Mouse (Mus musculus): ENCODE measurements at regions not wholly inside any gene's neighbourhood (a gene's known extent, or its start where the extent isn't known, plus 50 kb on each side); places are given as distances from the start of the nearest gene placed in this dataset.
A peak's percentile ranks its signal among the peaks of the same experiment; 100 is the strongest.

GRCm38 (mm10) chr13:90521758-90522245, 383.4 kb downstream of the Atp6ap1l start:
- no peak for ATAC-seq (replicated peaks; ENCODE audit: insufficient number of reproducible peaks, insufficient read depth, low FRiP score, low read depth)
- peaks cover 3% of the 10 kb centered on the region; the same call in 1 of the 2 replicates for H3K4me1 ChIP-seq (replicated peaks)
- no peaks in the 10 kb centered on the region for H3K27me3 ChIP-seq
- H3K36me3 ChIP-seq, result no peaks in the 10 kb centered on the region
- H3K4me3 ChIP-seq, result no peak overlapping the region
- no peak overlapping the region for H3K9ac ChIP-seq
- peak overlapping the region; percentile 15; the same call in 1 of the 2 replicates for H3K27ac ChIP-seq
- 43% methylated on average over 4 of the region's 4 CpGs for WGBS
- H3K9me3 ChIP-seq (replicated peaks), result no peaks in the 10 kb centered on the region
- H3K4me2 ChIP-seq, result no peak overlapping the region

- ATAC-seq (replicated peaks; ENCODE audit: insufficient number of reproducible peaks, insufficient read depth, low FRiP score, low read depth), result no peak
- no peaks in the 10 kb centered on the region for H3K9me3 ChIP-seq (replicated peaks)
- 45% methylated on average over 4 of the region's 4 CpGs for WGBS
- H3K4me1 ChIP-seq (replicated peaks), result peaks cover 4% of the 10 kb centered on the region
- no peaks in the 10 kb centered on the region for H3K27me3 ChIP-seq
- H3K4me2 ChIP-seq, result no peak overlapping the region
- H3K36me3 ChIP-seq, result no peaks in the 10 kb centered on the region
- H3K27ac ChIP-seq, result peak overlapping the region; percentile 15; the same call in 1 of the 2 replicates
- no peak overlapping the region for H3K9ac ChIP-seq
- H3K4me3 ChIP-seq, result no peak overlapping the region
Measured at GRCm38 (mm10) chr13:90520992-90521757, 384.0 kb downstream of the Atp6ap1l start.

GRCm38 (mm10) chr13:90515773-90516503, 389.2 kb downstream of the Atp6ap1l start:
- Histone ChIP-seq H3K36me3 (no peaks in the 10 kb centered on the region), H3K4me2 (0 out of 2 replicates have a peak overlapping the region, but pooled peaks have one; percentile 25), H3K9me3 (replicated peaks) (no peaks in the 10 kb centered on the region), H3K9ac (no peak overlapping the region), H3K27me3 (no peaks in the 10 kb centered on the region), H3K4me3 (no peak overlapping the region), H3K4me1 (replicated peaks) (peaks cover 10% of the 10 kb centered on the region), H3K27ac (peak overlapping the region; percentile 88)
- WGBS, result 26% methylated on average over 3 of the region's 3 CpGs
- ATAC-seq (replicated peaks; ENCODE audit: insufficient number of reproducible peaks, insufficient read depth, low FRiP score, low read depth), result peak; percentile 98

- Histone ChIP-seq H3K27ac (no peak overlapping the region), H3K4me2 (no peak overlapping the region), H3K9me3 (replicated peaks) (no peaks in the 10 kb centered on the region), H3K36me3 (no peaks in the 10 kb centered on the region), H3K4me1 (replicated peaks) (peaks cover 10% of the 10 kb centered on the region), H3K4me3 (no peak overlapping the region), H3K9ac (no peak overlapping the region), H3K27me3 (no peaks in the 10 kb centered on the region)
- whole genome bisulfite sequencing, result 75% methylated on average over 4 of the region's 4 CpGs
- ATAC-seq (replicated peaks; ENCODE audit: insufficient number of reproducible peaks, insufficient read depth, low FRiP score, low read depth), result no peak
Measured at GRCm38 (mm10) chr13:90513867-90514266, 391.3 kb downstream of the Atp6ap1l start.

GRCm38 (mm10) chr13:90512786-90513401, 392.3 kb downstream of the Atp6ap1l start:
- no peak for ATAC-seq (replicated peaks; ENCODE audit: insufficient number of reproducible peaks, insufficient read depth, low FRiP score, low read depth)
- Histone ChIP-seq H3K4me2 (no peak overlapping the region), H3K4me1 (replicated peaks) (peaks cover 10% of the 10 kb centered on the region), H3K36me3 (no peaks in the 10 kb centered on the region), H3K9ac (no peak overlapping the region), H3K27me3 (no peaks in the 10 kb centered on the region), H3K9me3 (replicated peaks) (no peaks in the 10 kb centered on the region), H3K4me3 (no peak overlapping the region), H3K27ac (no peak overlapping the region)
- WGBS, result 79% methylated on average over 2 of the region's 2 CpGs

GRCm38 (mm10) chr13:90510479-90510878, 394.7 kb downstream of the Atp6ap1l start:
- no peak overlapping the region for H3K9ac ChIP-seq
- WGBS, result 84% methylated on average over 6 of the region's 6 CpGs
- H3K27ac ChIP-seq, result no peak overlapping the region
- H3K27me3 ChIP-seq, result no peaks in the 10 kb centered on the region
- no peak for ATAC-seq (replicated peaks; ENCODE audit: insufficient number of reproducible peaks, insufficient read depth, low FRiP score, low read depth)
- H3K4me2 ChIP-seq, result no peak overlapping the region
- H3K36me3 ChIP-seq, result no peaks in the 10 kb centered on the region
- H3K9me3 ChIP-seq (replicated peaks), result no peaks in the 10 kb centered on the region
- H3K4me1 ChIP-seq (replicated peaks), result peaks cover 3% of the 10 kb centered on the region
- H3K4me3 ChIP-seq, result no peak overlapping the region

- Histone ChIP-seq H3K36me3 (no peaks in the 10 kb centered on the region), H3K27ac (no peak overlapping the region)
- no peak for ATAC-seq (replicated peaks; ENCODE audit: insufficient number of reproducible peaks, insufficient read depth, low FRiP score, low read depth)
Measured at GRCm38 (mm10) chr13:90503188-90503587, 402.0 kb downstream of the Atp6ap1l start.

GRCm38 (mm10) chr13:90502141-90502540, 403.0 kb downstream of the Atp6ap1l start:
- Histone ChIP-seq H3K27ac (no peak overlapping the region), H3K36me3 (no peaks in the 10 kb centered on the region), H3K4me3 (no peak overlapping the region), H3K9ac (no peak overlapping the region), H3K4me2 (no peak overlapping the region), H3K4me1 (replicated peaks) (no peaks in the 10 kb centered on the region), H3K9me3 (replicated peaks) (no peaks in the 10 kb centered on the region), H3K27me3 (no peaks in the 10 kb centered on the region)
- no peak for ATAC-seq (replicated peaks; ENCODE audit: insufficient number of reproducible peaks, insufficient read depth, low FRiP score, low read depth)
- 76% methylated on average over 1 of the region's 1 CpGs for WGBS

More at GRCm38 (mm10) chr13:90503188-90503587, 402.0 kb downstream of the Atp6ap1l start:
- H3K4me1 ChIP-seq (replicated peaks), result no peaks in the 10 kb centered on the region
- no peak overlapping the region for H3K9ac ChIP-seq
- H3K9me3 ChIP-seq (replicated peaks), result no peaks in the 10 kb centered on the region
- H3K4me3 ChIP-seq, result no peak overlapping the region
- no peak overlapping the region for H3K4me2 ChIP-seq
- 68% methylated on average over 2 of the region's 2 CpGs for WGBS
- H3K27me3 ChIP-seq, result no peaks in the 10 kb centered on the region

- no peak overlapping the region for H3K9ac ChIP-seq
- WGBS, result 76% methylated on average over 3 of the region's 3 CpGs
- no peak for ATAC-seq (replicated peaks; ENCODE audit: insufficient number of reproducible peaks, insufficient read depth, low FRiP score, low read depth)
- no peaks in the 10 kb centered on the region for H3K4me1 ChIP-seq (replicated peaks)
- H3K9me3 ChIP-seq (replicated peaks), result no peaks in the 10 kb centered on the region
- H3K27me3 ChIP-seq, result no peaks in the 10 kb centered on the region
- no peak overlapping the region for H3K4me2 ChIP-seq
- H3K27ac ChIP-seq, result no peak overlapping the region
- no peaks in the 10 kb centered on the region for H3K36me3 ChIP-seq
- no peak overlapping the region for H3K4me3 ChIP-seq
Measured at GRCm38 (mm10) chr13:90498978-90499377, 406.2 kb downstream of the Atp6ap1l start.

- ATAC-seq (replicated peaks; ENCODE audit: insufficient number of reproducible peaks, insufficient read depth, low FRiP score, low read depth), result no peak
- no peaks in the 10 kb centered on the region for H3K9me3 ChIP-seq (replicated peaks)
- no peaks in the 10 kb centered on the region for H3K36me3 ChIP-seq
- no peaks in the 10 kb centered on the region for H3K27me3 ChIP-seq
- no peak overlapping the region for H3K27ac ChIP-seq
- H3K4me3 ChIP-seq, result no peak overlapping the region
- no peak overlapping the region for H3K9ac ChIP-seq
- no peak overlapping the region for H3K4me2 ChIP-seq
- WGBS, result 54% methylated on average over 2 of the region's 2 CpGs
- H3K4me1 ChIP-seq (replicated peaks), result no peaks in the 10 kb centered on the region
Measured at GRCm38 (mm10) chr13:90497573-90497972, 407.6 kb downstream of the Atp6ap1l start.

- Histone ChIP-seq H3K9ac (no peak overlapping the region), H3K27ac (no peak overlapping the region), H3K36me3 (no peaks in the 10 kb centered on the region), H3K4me3 (no peak overlapping the region), H3K4me2 (no peak overlapping the region), H3K9me3 (replicated peaks) (no peaks in the 10 kb centered on the region), H3K4me1 (replicated peaks) (peaks cover 9% of the 10 kb centered on the region), H3K27me3 (no peaks in the 10 kb centered on the region)
- ATAC-seq (replicated peaks; ENCODE audit: insufficient number of reproducible peaks, insufficient read depth, low FRiP score, low read depth), result no peak
- 69% methylated on average over 1 of the region's 1 CpGs for WGBS
Measured at GRCm38 (mm10) chr13:90493696-90494095, 404.3 kb upstream of the Xrcc4 start.
